Mouse (Mus musculus): Measurements from ENCODE around the gene Ndrg3.
"Not testable (repeated sequence)": the region's sequence is repeated elsewhere in the genome, so short reads cannot be mapped to it uniquely, and the experiment has no call there.

Ndrg3 gene

GRCm38 (mm10) chr2:156937795-156938194, 54.1 kb downstream of the Ndrg3 start:
- in situ Hi-C loops (cut with MboI) = no loop called here

DNA sequence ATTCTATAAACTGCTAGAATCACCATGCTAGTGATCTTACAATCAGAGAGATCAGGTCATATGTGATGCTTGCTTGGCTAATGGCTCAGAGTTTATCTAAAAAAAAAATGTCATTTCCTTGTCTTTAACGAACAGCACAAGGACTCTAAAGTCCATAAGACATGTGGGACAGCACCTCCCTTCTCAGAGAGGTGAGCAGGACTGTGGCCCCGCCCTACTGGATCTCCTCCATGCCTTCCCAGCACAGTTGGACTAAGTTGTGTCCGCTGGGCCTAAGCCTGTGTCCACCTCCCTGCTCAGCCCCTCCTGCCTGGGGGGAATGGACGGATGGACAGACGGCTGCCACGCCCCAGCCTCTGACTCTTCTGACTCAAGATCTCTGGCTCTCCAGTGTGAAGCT, 56.9 kb downstream of the Ndrg3 start:
- in situ Hi-C loops (cut with MboI) = no loop called here

- in situ Hi-C loops (cut with MboI) = no loop called here
Measured at GRCm38 (mm10) chr2:156933426-156933825, 58.4 kb downstream of the Ndrg3 start.

DNA sequence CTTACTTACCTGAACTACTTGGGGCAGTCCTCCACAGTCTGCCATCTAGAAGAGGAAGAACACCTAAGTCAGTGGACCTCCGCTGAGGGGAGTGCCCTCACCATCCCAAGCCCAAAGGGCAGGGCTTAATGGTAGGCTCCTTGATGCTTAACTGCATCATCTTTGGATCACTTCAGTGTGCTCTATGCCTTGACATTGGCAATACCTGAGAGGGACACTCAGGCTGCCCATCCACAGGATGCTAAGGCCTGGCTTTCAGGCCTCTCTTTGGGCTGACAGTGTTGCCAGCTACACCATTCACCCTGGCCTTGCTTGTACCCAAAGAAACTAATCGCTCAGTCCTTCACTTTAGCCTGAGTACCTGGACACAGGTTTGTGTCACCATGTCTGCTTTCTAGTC, 60.4 kb downstream of the Ndrg3 start:
- in situ Hi-C loops (cut with MboI) = no loop called here

DNA sequence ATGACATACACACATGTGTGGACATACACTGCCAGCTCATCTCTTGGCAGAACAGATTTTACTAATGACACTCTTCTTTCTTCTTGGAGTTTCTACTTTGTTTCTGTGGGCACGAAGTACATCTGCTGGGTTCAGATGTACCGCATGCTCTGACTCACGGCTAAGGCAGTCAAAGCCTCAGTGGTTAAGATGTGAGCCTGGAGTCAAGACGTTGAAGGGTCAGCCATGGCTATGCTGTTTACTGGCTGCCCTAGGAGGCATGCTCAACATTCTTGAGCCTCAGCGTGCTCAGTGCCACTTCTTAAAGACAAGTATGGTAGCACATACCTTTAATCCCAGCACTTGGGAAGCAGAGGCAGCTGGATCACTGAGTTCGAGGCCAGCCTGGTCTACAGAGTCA, 61.3 kb downstream of the Ndrg3 start:
- in situ Hi-C loops (cut with MboI) = no loop called here

DNA sequence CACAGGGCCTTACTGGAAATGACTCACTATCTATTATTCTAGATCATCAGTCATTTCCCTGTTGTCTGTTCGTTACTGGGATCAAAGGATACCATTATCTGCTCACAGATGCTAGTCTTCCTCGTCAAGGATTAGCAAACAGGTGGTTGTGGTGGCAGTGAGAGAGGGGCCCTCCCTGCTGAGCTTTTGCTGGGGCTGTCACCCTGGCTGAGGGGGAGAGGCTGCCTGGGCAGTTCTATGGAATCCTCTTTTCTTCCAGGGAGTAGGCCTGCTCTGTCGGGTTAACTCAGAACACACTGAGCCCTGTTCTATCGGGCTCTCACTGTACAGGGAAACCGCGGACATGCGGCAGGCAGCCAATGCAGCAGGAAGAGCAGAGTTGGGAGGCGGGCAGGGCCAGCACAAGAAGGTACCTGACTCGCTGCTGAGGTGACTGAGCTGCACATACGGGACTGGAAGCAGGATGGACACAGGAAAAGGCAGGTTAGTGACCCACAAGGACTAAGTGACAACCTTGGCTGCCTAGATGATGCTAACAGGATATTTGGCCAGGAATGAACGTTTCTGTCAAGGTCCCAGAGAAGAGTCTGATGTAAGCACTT, 62.2 kb downstream of the Ndrg3 start:
- in situ Hi-C loops (cut with MboI) = no loop called here

GRCm38 (mm10) chr2:156928606-156929005, 63.2 kb downstream of the Ndrg3 start:
- in situ Hi-C loops (cut with MboI) = no loop called here

DNA sequence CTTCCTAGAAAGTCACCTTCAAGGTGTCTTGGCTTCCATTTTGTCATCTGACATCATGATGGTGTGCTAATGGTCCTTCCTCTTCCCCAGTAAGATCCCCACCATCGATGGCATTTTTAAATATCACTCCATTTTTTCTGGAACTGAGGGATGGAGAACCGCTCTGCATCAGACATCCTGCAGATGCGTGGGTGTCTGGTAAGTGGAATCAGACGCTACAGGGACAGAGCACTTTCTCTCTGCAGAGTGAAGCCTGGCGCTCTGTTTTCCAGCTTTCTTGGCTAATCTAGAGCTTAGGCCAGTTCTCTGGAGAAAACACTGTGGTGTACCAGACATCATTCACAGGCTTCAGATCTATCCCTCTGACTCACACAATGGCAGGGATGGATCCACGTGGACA, 64.2 kb downstream of the Ndrg3 start:
- in situ Hi-C loops (cut with MboI) = no loop called here

GRCm38 (mm10) chr2:156925611-156926010, 66.2 kb downstream of the Ndrg3 start:
- in situ Hi-C loops (cut with MboI) = not testable (repeated sequence)

DNA sequence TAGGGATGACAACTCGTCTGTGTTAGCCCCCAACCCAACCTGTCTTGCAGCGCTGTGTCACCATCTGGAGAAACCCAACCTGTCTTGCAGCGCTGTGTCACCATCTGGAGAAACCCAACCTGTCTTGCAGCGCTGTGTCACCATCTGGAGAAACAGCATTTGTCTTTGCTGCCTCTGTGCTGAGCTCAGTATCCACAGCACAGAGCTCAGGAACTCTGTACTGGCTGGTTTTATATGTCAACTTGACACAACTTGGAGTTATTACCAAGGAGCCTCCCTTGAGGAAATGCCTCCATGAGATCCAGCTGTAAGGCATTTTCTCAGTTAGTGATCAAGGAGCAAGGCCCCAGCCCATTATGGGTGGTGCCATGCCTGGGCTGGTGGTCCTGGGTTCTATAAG, 66.8 kb downstream of the Ndrg3 start:
- in situ Hi-C loops (cut with MboI) = not testable (repeated sequence)

DNA sequence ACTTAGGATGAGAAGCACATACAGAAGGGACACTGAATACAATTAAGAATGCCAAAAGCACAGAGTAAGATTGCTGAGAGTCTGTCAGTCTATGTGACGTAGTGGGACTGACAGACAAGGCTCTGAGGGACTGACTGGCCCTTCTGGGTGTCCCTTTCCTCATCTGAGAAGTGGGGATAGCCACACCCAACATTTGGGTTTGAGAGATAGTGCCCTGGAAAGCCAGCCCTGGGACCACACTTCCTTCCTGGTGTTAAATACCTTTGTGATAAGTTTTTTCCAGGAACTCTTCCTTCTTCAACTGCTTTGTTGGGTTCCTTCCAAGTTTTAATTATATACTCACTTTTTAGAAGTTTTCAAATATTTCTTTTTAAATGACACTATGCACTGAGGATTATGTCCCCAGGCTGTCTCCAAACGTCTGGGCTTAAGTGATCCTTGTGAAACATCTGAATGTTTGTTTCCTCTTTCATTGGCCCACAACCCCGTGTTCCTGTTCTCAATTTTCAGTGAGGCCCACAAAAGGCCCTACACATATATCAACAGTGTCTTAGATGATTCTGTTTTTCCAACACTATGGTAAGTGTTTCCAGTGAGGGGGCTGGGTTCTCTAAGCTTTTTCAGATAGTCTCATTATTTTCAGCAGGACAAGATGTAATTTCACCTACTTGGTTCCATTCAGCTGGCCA, 67.5 kb downstream of the Ndrg3 start:
- in situ Hi-C loops (cut with MboI) = no loop called here

- in situ Hi-C loops (cut with MboI) = no loop called here
Measured at GRCm38 (mm10) chr2:156923057-156923456, 68.8 kb downstream of the Ndrg3 start.

DNA sequence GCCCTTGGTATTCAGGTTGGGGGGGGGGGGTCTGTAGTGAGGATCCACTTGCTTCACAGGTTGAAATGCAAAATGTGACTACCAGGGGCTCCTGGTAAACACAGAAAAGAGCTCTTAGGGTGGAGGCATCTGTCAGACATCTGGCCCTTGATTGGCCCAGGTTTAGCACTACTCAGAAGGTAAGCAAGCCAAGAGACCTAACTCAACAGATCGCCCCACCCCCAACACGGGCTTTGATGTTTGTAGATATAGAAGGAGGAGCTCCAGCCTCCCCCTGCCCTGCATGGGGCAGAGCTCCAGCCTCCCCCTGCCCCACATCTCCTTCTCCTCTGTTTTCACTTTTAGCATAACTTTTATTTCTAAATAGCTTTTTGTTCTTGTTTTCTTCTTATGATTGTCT, 72.1 kb downstream of the Ndrg3 start:
- in situ Hi-C loops (cut with MboI) = no loop called here

DNA sequence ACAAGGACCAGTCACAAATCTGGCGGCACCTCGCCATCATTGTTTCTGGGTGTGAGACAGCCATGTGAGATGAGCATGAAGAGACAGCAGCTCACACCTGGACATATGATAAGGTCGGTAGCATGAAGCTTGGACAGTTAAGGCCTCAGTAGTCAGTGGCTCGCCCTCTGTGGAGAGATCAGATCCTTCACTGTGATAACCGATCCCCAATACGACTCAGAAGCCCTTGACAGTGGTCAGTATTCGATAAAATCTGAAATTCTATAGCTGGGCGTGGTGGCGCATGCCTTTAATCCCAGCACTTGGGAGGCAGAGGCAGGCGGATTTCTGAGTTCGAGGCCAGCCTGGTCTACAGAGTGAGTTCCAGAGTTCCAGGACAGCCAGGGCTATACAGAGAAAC, 72.7 kb downstream of the Ndrg3 start:
- in situ Hi-C loops (cut with MboI) = not testable (repeated sequence)

GRCm38 (mm10) chr2:156918562-156918961, 73.3 kb downstream of the Ndrg3 start:
- in situ Hi-C loops (cut with MboI) = no loop called here

DNA sequence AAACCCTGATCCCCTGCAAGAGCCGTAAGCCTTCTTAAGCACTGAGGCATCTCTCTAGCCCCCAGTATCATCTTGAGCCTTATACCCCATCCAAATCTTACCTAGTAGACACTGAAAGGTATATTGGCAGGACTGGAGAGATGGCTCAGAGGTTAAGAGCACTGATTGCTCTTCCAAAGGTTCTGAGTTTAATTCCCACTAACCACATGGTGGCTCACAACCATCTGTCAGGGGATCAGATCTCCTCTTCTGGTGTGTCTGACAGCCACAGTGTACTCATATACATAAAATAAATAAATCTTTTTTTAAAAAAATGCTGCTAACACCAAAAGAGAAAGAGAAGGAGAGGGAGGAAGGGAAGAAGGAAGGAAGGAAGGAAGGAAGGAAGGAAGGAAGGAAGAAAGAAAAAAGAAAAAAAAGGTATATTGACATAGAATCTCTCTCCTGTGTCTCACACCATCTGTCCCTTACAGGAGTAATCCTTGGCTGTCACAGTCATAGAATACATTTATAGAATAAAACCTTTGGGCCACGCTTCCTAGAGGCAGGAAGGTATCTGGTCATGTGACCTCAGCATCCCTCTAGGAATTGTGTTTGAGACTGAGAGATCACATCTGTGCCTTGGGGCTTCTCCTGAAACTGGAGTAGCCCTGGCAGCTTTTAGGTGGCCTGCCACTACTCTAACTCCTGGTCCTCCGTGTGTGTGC, 75.3 kb downstream of the Ndrg3 start:
- in situ Hi-C loops (cut with MboI) = no loop called here

- in situ Hi-C loops (cut with MboI) = no loop called here
Measured at GRCm38 (mm10) chr2:156915559-156915958, 76.3 kb downstream of the Ndrg3 start.

DNA sequence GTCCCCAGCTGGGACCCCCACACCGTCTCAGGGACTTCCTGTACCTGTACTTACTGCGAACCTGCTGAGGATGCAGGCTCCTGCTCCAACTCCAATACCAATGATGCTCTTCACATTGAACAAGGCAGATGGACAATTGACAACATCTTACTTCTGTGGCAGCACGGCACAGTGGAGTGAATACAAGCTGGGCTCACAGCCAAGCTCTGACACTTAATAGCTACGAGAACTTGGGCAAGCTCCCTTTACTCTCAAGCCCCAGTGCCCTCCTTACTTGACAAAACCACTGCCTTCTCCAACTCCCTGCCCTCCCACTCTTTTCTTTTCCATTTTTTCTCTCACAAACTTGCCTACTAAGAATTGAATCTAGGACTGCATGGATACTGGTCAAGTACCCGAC, 78.7 kb downstream of the Ndrg3 start:
- in situ Hi-C loops (cut with MboI) = no loop called here

GRCm38 (mm10) chr2:156905931-156906330, 85.9 kb downstream of the Ndrg3 start:
- in situ Hi-C loops (cut with MboI) = not testable (repeated sequence)

DNA sequence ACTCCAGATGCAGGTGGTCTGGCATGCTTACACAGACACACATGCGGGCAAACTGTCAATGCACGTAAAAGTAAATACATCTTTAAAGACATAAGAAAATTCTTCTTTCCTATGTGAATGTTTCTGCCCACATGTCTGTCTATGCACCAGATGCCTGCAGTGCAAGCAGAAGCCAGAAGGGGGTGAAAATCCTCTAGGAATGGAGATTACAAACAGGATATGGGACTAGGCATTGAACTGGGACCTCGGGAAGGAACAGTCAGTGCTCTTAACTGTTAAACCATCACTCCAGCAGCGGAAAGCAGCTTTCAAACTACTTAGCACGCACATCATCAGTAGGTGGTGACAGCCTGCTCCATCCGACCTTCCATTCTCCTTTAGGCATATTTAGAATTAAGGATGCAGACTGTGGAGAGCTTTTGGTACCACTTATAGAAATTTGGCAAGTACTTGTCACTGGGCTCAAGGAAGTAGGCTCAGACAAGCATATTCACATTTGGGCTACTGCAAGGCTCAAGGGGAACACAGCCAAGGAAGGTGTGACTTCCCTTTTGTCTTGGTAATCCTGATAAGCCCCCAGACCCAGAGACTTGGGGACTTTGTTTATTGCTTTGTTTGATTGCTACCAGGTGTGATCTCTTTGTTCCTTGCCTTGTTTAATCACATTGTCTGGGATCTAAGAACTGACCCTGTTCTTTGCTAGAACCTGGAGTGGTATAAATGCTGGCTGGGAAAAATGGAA, 86.7 kb downstream of the Ndrg3 start:
- in situ Hi-C loops (cut with MboI) = no loop called here

- in situ Hi-C loops (cut with MboI) = no loop called here
Measured at GRCm38 (mm10) chr2:156903367-156903766, 88.5 kb downstream of the Ndrg3 start.

DNA sequence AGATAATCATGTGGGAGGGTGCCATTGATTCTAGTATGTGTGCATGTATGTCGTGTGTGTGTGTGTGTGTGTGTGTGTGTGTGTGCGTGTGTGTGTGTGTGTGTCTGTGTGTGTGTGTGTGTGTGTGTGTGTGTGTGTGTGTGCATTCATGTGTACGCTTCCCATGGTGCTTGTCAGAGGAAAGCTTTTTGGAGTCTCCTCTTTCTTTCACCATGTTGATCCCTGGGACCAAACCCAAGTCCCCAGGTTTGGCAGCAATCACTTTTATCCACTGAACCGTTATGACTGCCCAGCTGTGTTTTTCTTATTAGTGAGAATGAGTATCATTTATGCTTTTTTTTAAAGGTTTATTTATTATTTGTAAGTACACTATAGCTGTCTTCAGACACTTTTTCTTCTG, 89.4 kb downstream of the Ndrg3 start:
- in situ Hi-C loops (cut with MboI) = not testable (repeated sequence)

DNA sequence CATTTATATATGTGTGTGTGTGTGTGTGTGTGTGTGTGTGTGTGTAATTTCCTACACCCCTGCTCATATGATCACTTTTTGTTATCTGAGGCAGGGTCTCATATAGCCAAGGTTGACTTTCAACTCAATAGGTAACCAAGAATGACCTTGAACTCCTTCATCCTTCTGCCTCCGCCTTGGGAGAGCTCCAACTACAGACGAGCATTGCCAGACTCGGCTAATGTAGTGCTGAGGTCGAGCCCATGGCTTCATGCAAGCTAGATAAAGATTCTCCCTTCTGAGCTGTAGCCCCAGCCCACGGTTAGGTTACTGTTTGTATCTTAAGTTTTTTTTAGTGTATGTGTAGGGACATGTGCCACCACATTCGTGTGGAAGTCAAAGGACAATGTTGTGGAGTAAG, 90.0 kb downstream of the Ndrg3 start:
- in situ Hi-C loops (cut with MboI) = no loop called here

Measured in mature B cell (primary cell).